Mouse (Mus musculus) erythroblast, embryonic 14.5 days (primary cell): ENCODE measurements around the gene Stxbp1.

ENCODE experiments used
- GATA1 ChIP-seq: IDR thresholded peaks from 2 replicates; pipeline ENCODE4 v1.6.1; 2012; ENCODE audit warnings: low read length, inconsistent platforms, mixed read lengths
- TAL1 ChIP-seq: IDR thresholded peaks from 3 replicates; pipeline ENCODE4 v1.6.1; 2012; ENCODE audit warnings: low read length, inconsistent platforms, mixed read lengths

- TF ChIP-seq GATA1 (no peak), TAL1 (no peak)
Observed at GRCm38 (mm10) chr2:32842558-32842957, 4.5 kb downstream of the Stxbp1 start.
